Mouse (Mus musculus) intestine, embryonic 16.5 days (tissue): ENCODE results near the gene Ide. TPM values are rescaled to one million over a fixed set of nuclear protein-coding genes. Genes with fewer than 3 reads are reported as not detected.

Experiments
- ATAC-seq: fragments of 200-750 bp; cut with Nextera tagmentation; 2 replicates; pipeline ENCODE4 v1.8.0; 2017; ENCODE audit warnings: moderate TSS enrichment, moderate library complexity
- H3K27ac ChIP-seq: fragments of 300-500 bp; sonication (generic); 2 replicates; pipeline ENCODE4 v1.5.1; 2014; ENCODE audit warnings: mild to moderate bottlenecking, low read length
- H3K27me3 ChIP-seq: fragments of 300-500 bp; sonication (generic); replicated peaks from 2 replicates; pipeline ENCODE4 v1.6.1; 2014; ENCODE audit warnings: low read length, control low read depth, mixed read lengths; ENCODE audit not compliant: control insufficient read depth, insufficient read depth
- H3K36me3 ChIP-seq: fragments of 300-500 bp; sonication (generic); 2 replicates; pipeline ENCODE4 v1.6.1; 2014; ENCODE audit warnings: low read length, control low read depth; ENCODE audit not compliant: control insufficient read depth, insufficient read depth
- H3K4me1 ChIP-seq: fragments of 300-500 bp; sonication (generic); 2 replicates; pipeline ENCODE4 v1.6.1; 2014; ENCODE audit warnings: low read length, control low read depth, mixed read lengths; ENCODE audit not compliant: control insufficient read depth, insufficient read depth
- H3K4me2 ChIP-seq: fragments of 300-500 bp; sonication (generic); 2 replicates; pipeline ENCODE4 v1.6.1; 2014; ENCODE audit warnings: low read depth, low read length, control low read depth
- H3K4me3 ChIP-seq: fragments of 300-500 bp; sonication (generic); 2 replicates; pipeline ENCODE4 v1.5.1; 2014; ENCODE audit warnings: mild to moderate bottlenecking, low read length
- H3K9ac ChIP-seq: fragments of 300-500 bp; sonication (generic); 2 replicates; pipeline ENCODE4 v1.6.1; 2014; ENCODE audit warnings: low read depth, low read length
- H3K9me3 ChIP-seq: fragments of 300-500 bp; sonication (generic); 2 replicates; pipeline ENCODE4 v1.6.1; 2016; ENCODE audit warnings: low read length, control low read depth; ENCODE audit not compliant: control insufficient read depth
- WGBS: fragments of 180-500 bp; shearing (Covaris S2); extraction: QIAGEN DNeasy Blood & Tissue Kit; methylation state at CpG from one replicate; pipeline ENCODE4 v1.1.7; 2014; 5-methylcytosine and 5-hydroxymethylcytosine counted together
- polyA plus RNA-seq: library from polyadenylated mRNA; unstranded; fragments of >200 nt; fragmentation: Nextera tagmentation; extraction: Ambion mirVana; gene quantifications from 2 replicates; pipeline ENCODE4 v1.2.1, GENCODE M21; 2015

The Ide gene
- polyA plus RNA-seq, 1 experiment from 2014 or later = 50.8 TPM

GRCm38 (mm10) chr19:37368990-37369389 lies 31.3 kb upstream of the Ide start:
- H3K4me2 ChIP-seq = no peak overlapping the region
- no peak overlapping the region for H3K9ac ChIP-seq
- H3K9me3 ChIP-seq = no peaks in the 10 kb centered on the region
- H3K27me3 ChIP-seq = no peaks in the 10 kb centered on the region
- H3K27ac ChIP-seq = no peak overlapping the region
- WGBS = 68% methylated on average over 1 of the region's 1 CpGs
- no peak overlapping the region for H3K4me3 ChIP-seq
- no peaks in the 10 kb centered on the region for H3K36me3 ChIP-seq
- no peak for ATAC-seq
- H3K4me1 ChIP-seq = no peaks in the 10 kb centered on the region

DNA sequence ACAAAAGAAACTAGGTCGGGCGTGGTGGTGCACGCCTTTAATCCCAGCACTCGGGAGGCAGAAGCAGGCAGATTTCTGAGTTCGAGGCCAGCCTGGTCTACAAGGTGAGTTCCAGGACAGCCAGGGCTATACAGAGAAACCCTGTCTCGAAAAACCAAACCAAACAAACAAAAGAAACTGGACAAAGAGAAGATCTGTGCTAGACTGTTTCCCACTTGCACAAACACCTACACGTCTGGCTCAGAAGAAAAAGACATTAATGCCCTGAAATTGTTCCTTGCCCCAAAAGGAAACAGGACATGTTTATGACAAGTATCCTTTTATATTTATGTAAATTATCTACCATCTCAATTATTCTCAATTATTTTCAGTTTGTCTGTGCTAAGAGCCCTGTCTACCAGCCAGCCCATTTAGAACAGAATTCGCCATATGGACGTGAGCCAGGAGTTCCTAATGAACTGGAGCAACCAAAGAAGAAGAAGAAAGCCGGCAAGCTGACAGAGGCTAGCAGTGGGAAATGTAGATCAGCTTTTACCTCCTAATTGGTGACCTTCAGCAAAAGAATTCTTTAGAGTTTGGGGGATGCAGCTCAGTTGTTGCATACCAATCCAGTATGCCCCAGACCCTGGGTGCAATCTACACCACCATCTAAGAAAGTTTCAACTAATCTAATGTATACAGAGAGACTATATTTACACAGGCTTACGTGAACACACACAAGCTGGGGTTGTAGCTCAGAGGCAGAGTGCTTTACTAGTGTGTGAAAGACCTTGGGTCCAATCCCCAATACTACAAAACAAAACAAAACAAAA lies 25.7 kb upstream of the Ide start:
- no peak overlapping the region for H3K4me3 ChIP-seq
- no peak overlapping the region for H3K9ac ChIP-seq
- 73% methylated on average over 11 of the region's 11 CpGs for WGBS
- H3K27ac ChIP-seq = no peak overlapping the region
- no peaks in the 10 kb centered on the region for H3K27me3 ChIP-seq
- ATAC-seq = no peak
- no peak overlapping the region for H3K4me2 ChIP-seq
- no peaks in the 10 kb centered on the region for H3K36me3 ChIP-seq
- H3K4me1 ChIP-seq = no peaks in the 10 kb centered on the region
- H3K9me3 ChIP-seq = no peaks in the 10 kb centered on the region

DNA sequence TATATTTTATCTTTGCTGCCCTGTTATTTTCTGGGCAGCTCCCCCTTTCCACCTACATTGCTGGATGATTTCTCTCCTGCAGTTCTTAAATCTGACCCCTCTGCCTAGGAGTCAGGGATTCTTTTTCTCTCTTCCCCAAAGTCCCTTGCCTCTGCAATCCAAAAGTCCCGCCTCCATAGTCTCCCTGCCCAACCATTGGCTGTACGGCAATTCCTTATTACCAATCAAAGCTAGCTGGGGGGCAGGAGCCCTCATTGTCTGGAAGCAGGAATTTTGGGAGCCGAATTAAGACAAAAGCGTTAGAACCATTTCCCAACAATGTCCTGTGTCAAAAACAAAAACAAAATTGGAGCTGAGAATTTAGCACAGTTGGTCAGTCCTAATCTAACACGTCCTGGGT lies 24.9 kb upstream of the Ide start:
- WGBS = 45% methylated on average over 5 of the region's 5 CpGs
- Histone ChIP-seq H3K27ac (no peak overlapping the region), H3K27me3 (no peaks in the 10 kb centered on the region), H3K4me2 (no peak overlapping the region), H3K4me3 (no peak overlapping the region), H3K9ac (no peak overlapping the region), H3K4me1 (no peaks in the 10 kb centered on the region), H3K36me3 (no peaks in the 10 kb centered on the region), H3K9me3 (no peaks in the 10 kb centered on the region)
- ATAC-seq = no peak

DNA sequence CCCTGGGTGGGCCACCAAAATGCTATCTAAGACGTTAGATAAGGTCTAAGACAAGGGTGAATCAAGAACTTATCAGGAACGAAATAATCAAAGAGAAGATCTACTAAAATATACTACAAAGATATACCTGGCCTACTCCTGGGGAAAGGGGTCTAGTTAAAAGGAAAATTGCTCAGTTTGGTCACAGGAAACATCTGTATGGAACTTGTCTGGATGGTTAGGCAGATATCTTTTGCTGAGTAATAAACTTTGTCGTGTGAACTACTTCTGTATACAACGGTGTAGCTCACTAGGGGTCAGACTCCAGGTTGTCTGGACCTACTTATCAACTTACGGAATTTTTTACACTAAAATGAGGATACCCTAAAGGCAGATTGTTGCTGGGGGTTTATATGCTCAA lies 22.4 kb upstream of the Ide start:
- no peak overlapping the region for H3K4me3 ChIP-seq
- no peaks in the 10 kb centered on the region for H3K4me1 ChIP-seq
- H3K27ac ChIP-seq = no peak overlapping the region
- no peak overlapping the region for H3K9ac ChIP-seq
- no peaks in the 10 kb centered on the region for H3K9me3 ChIP-seq
- H3K27me3 ChIP-seq = no peaks in the 10 kb centered on the region
- no peak overlapping the region for H3K4me2 ChIP-seq
- WGBS = 54% methylated on average over 5 of the region's 5 CpGs
- no peaks in the 10 kb centered on the region for H3K36me3 ChIP-seq
- no peak for ATAC-seq

GRCm38 (mm10) chr19:37353331-37353730 lies 15.7 kb upstream of the Ide start:
- 93% methylated on average over 6 of the region's 6 CpGs for WGBS
- H3K27ac ChIP-seq = no peak overlapping the region

DNA sequence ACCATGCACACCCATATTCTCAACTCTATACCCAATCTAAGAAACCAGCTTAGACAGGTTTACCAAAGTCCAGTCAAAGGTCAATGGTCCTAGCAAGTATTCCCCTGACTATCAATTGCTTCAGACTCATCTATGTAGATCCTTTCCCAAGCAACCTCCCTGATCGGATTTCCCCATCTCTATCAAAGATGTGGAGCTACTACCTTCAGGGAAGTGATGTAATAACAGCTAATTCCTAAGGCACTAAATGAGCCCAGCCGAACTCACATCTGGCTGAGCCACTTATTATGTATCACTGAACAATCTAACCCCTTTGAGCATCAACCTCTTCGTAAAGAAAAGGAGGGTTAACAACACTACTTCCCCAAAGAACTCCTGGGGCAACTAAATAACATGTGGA lies 15.1 kb upstream of the Ide start:
- H3K4me2 ChIP-seq = no peak overlapping the region
- H3K9me3 ChIP-seq = no peaks in the 10 kb centered on the region
- peaks cover 5% of the 10 kb centered on the region; the same call in 1 of the 2 replicates for H3K4me1 ChIP-seq
- no peak overlapping the region for H3K4me3 ChIP-seq
- H3K36me3 ChIP-seq = no peaks in the 10 kb centered on the region
- no peak for ATAC-seq
- WGBS = 91% methylated on average over 3 of the region's 3 CpGs
- no peaks in the 10 kb centered on the region for H3K27me3 ChIP-seq
- H3K27ac ChIP-seq = no peak overlapping the region
- H3K9ac ChIP-seq = no peak overlapping the region

More at GRCm38 (mm10) chr19:37353331-37353730, 15.7 kb upstream of the Ide start:
- H3K9ac ChIP-seq = no peak overlapping the region
- H3K36me3 ChIP-seq = no peaks in the 10 kb centered on the region
- no peak for ATAC-seq
- H3K27me3 ChIP-seq = no peaks in the 10 kb centered on the region
- no peak overlapping the region for H3K4me3 ChIP-seq
- H3K9me3 ChIP-seq = no peaks in the 10 kb centered on the region
- no peak overlapping the region for H3K4me2 ChIP-seq
- peaks cover 3% of the 10 kb centered on the region; the same call in 1 of the 2 replicates for H3K4me1 ChIP-seq

- Histone ChIP-seq H3K9me3 (no peaks in the 10 kb centered on the region), H3K9ac (no peak overlapping the region), H3K36me3 (no peaks in the 10 kb centered on the region), H3K4me2 (no peak overlapping the region), H3K27me3 (no peaks in the 10 kb centered on the region), H3K4me3 (no peak overlapping the region), H3K27ac (peak overlapping the region; percentile 17; the same call in 1 of the 2 replicates), H3K4me1 (peaks cover 8% of the 10 kb centered on the region; the same call in 1 of the 2 replicates)
- peak; percentile 82 for ATAC-seq
Observed at GRCm38 (mm10) chr19:37348952-37349351, 11.3 kb upstream of the Ide start.

GRCm38 (mm10) chr19:37348331-37348730 lies 10.7 kb upstream of the Ide start:
- no peak for ATAC-seq
- H3K4me2 ChIP-seq = no peak overlapping the region
- H3K36me3 ChIP-seq = no peaks in the 10 kb centered on the region
- WGBS = 83% methylated on average over 10 of the region's 10 CpGs
- H3K4me1 ChIP-seq = peaks cover 8% of the 10 kb centered on the region; the same call in 1 of the 2 replicates
- no peaks in the 10 kb centered on the region for H3K27me3 ChIP-seq
- peak overlapping the region; percentile 17; the same call in 1 of the 2 replicates for H3K27ac ChIP-seq
- H3K9me3 ChIP-seq = no peaks in the 10 kb centered on the region
- H3K4me3 ChIP-seq = no peak overlapping the region
- H3K9ac ChIP-seq = no peak overlapping the region

- Histone ChIP-seq H3K9ac (no peak overlapping the region), H3K27ac (no peak overlapping the region), H3K4me3 (no peak overlapping the region), H3K36me3 (no peaks in the 10 kb centered on the region), H3K27me3 (no peaks in the 10 kb centered on the region), H3K9me3 (no peaks in the 10 kb centered on the region), H3K4me2 (no peak overlapping the region), H3K4me1 (peaks cover 8% of the 10 kb centered on the region; the same call in 1 of the 2 replicates)
- 62% methylated on average over 3 of the region's 3 CpGs for WGBS
- ATAC-seq = no peak
Observed at GRCm38 (mm10) chr19:37346258-37346657, 8.6 kb upstream of the Ide start.
